Mouse (Mus musculus) limb, embryonic 13.5 days (tissue): ENCODE results near the gene Cacng8. TPM values are rescaled to one million over a fixed set of nuclear protein-coding genes. Genes with fewer than 3 reads are reported as not detected.

Source experiments
- ATAC-seq: fragments of 200-750 bp; cut with Nextera tagmentation; 2 replicates; pipeline ENCODE4 v1.8.0; 2017; ENCODE audit warnings: low read depth, moderate number of reproducible peaks, moderate TSS enrichment; ENCODE audit not compliant: low FRiP score
- H3K27ac ChIP-seq: fragments of 300-500 bp; sonication (generic); 2 replicates; pipeline ENCODE4 v1.5.1; 2015; ENCODE audit warnings: inconsistent platforms, mild to moderate bottlenecking, moderate library complexity
- H3K27me3 ChIP-seq: fragments of 300-500 bp; sonication (generic); 2 replicates; pipeline ENCODE4 v1.6.1; 2015; ENCODE audit warnings: mild to moderate bottlenecking, inconsistent platforms
- H3K36me3 ChIP-seq: fragments of 300-500 bp; sonication (generic); 2 replicates; pipeline ENCODE4 v1.6.1; 2015; ENCODE audit warnings: inconsistent platforms, mild to moderate bottlenecking, moderate library complexity
- H3K4me1 ChIP-seq: fragments of 300-500 bp; sonication (generic); 2 replicates; pipeline ENCODE4 v1.6.1; 2015; ENCODE audit warnings: inconsistent platforms
- H3K4me2 ChIP-seq: fragments of 300-500 bp; sonication (generic); replicated peaks from 2 replicates; pipeline ENCODE4 v1.6.1; 2015; ENCODE audit warnings: inconsistent platforms, mild to moderate bottlenecking, moderate library complexity
- H3K4me3 ChIP-seq: fragments of 300-500 bp; sonication (generic); 2 replicates; pipeline ENCODE4 v1.5.1; 2015; ENCODE audit warnings: moderate library complexity, mild to moderate bottlenecking, inconsistent platforms
- H3K9ac ChIP-seq: fragments of 300-500 bp; sonication (generic); 2 replicates; pipeline ENCODE4 v1.6.1; 2015; ENCODE audit warnings: mild to moderate bottlenecking, inconsistent platforms
- H3K9me3 ChIP-seq: fragments of 300-500 bp; sonication (generic); 2 replicates; pipeline ENCODE4 v1.6.1; 2016; ENCODE audit warnings: inconsistent platforms
- WGBS: fragments of 180-500 bp; shearing (Covaris S2); methylation state at CpG from one replicate; pipeline ENCODE4 v1.1.7; 2015; 5-methylcytosine and 5-hydroxymethylcytosine counted together
- polyA plus RNA-seq: library from polyadenylated mRNA; unstranded; fragments of >200 nt; fragmentation: Nextera tagmentation; extraction: Ambion mirVana; gene quantifications from 2 replicates; pipeline ENCODE4 v1.2.1, GENCODE M21; 2015

The Cacng8 gene
- polyA plus RNA-seq, 1 experiment from 2014 or later = 6.8 TPM

GRCm38 (mm10) chr7:3367569-3367968, 22.9 kb upstream of the Cacng8 start:
- Histone ChIP-seq H3K27me3 (peaks cover 28% of the 10 kb centered on the region), H3K9me3 (no peaks in the 10 kb centered on the region), H3K4me3 (0 out of 2 replicates have a peak overlapping the region, but pooled peaks have one; percentile 12), H3K36me3 (peaks cover 32% of the 10 kb centered on the region), H3K9ac (peak overlapping the region; percentile 19; the same call in 1 of the 2 replicates), H3K27ac (no peak overlapping the region), H3K4me1 (peaks cover 9% of the 10 kb centered on the region), H3K4me2 (peak overlapping the region; percentile 53)
- ATAC-seq = no peak
- WGBS = 11% methylated on average over 10 of the region's 11 CpGs

GRCm38 (mm10) chr7:3368311-3368710, 22.2 kb upstream of the Cacng8 start:
- Histone ChIP-seq H3K27ac (no peak overlapping the region), H3K27me3 (peaks cover 28% of the 10 kb centered on the region), H3K4me3 (no peak overlapping the region), H3K9me3 (no peaks in the 10 kb centered on the region), H3K36me3 (peaks cover 32% of the 10 kb centered on the region), H3K4me1 (peaks cover 9% of the 10 kb centered on the region), H3K9ac (no peak overlapping the region), H3K4me2 (peak overlapping the region; percentile 53; the same call in 1 of the 2 replicates)
- ATAC-seq = no peak
- 25% methylated on average over 12 of the region's 12 CpGs for WGBS

GRCm38 (mm10) chr7:3369189-3369588, 21.3 kb upstream of the Cacng8 start:
- H3K9ac ChIP-seq = no peak overlapping the region
- H3K27ac ChIP-seq = no peak overlapping the region
- 78% methylated on average over 6 of the region's 6 CpGs for WGBS
- no peaks in the 10 kb centered on the region for H3K9me3 ChIP-seq
- no peak overlapping the region for H3K4me3 ChIP-seq
- peaks cover 28% of the 10 kb centered on the region for H3K27me3 ChIP-seq
- H3K4me1 ChIP-seq = peaks cover 9% of the 10 kb centered on the region
- H3K36me3 ChIP-seq = peaks cover 30% of the 10 kb centered on the region
- no peak overlapping the region for H3K4me2 ChIP-seq
- no peak for ATAC-seq

- Histone ChIP-seq H3K36me3 (peaks cover 17% of the 10 kb centered on the region), H3K27ac (no peak overlapping the region), H3K9me3 (no peaks in the 10 kb centered on the region), H3K9ac (no peak overlapping the region), H3K27me3 (peaks cover 23% of the 10 kb centered on the region), H3K4me3 (no peak overlapping the region), H3K4me1 (peaks cover 9% of the 10 kb centered on the region), H3K4me2 (no peak overlapping the region)
- no peak for ATAC-seq
- 63% methylated on average over 4 of the region's 4 CpGs for WGBS
Measured at GRCm38 (mm10) chr7:3370407-3370806, 20.1 kb upstream of the Cacng8 start.

- no peak for ATAC-seq
- no peak overlapping the region for H3K27ac ChIP-seq
- H3K27me3 ChIP-seq = peaks cover 3% of the 10 kb centered on the region; the same call in 1 of the 2 replicates
- H3K4me3 ChIP-seq = no peak overlapping the region
- no peak overlapping the region for H3K4me2 ChIP-seq
- no peaks in the 10 kb centered on the region; the same call in 1 of the 2 replicates for H3K36me3 ChIP-seq
- H3K4me1 ChIP-seq = peaks cover 4% of the 10 kb centered on the region
- no peak overlapping the region for H3K9ac ChIP-seq
- 71% methylated on average over 2 of the region's 2 CpGs for whole genome bisulfite sequencing
- no peaks in the 10 kb centered on the region for H3K9me3 ChIP-seq
Measured at GRCm38 (mm10) chr7:3372376-3372775, 18.1 kb upstream of the Cacng8 start.

- H3K9me3 ChIP-seq = no peaks in the 10 kb centered on the region
- H3K4me3 ChIP-seq = no peak overlapping the region
- WGBS = 82% methylated on average over 8 of the region's 8 CpGs
- no peak overlapping the region for H3K4me2 ChIP-seq
- no peak overlapping the region for H3K9ac ChIP-seq
- H3K36me3 ChIP-seq = no peaks in the 10 kb centered on the region
- no peak overlapping the region for H3K27ac ChIP-seq
- no peaks in the 10 kb centered on the region for H3K4me1 ChIP-seq
- ATAC-seq = no peak
- no peaks in the 10 kb centered on the region for H3K27me3 ChIP-seq
Measured at GRCm38 (mm10) chr7:3373754-3374153, 16.7 kb upstream of the Cacng8 start.

- Histone ChIP-seq H3K4me1 (no peaks in the 10 kb centered on the region), H3K4me3 (no peak overlapping the region), H3K9ac (no peak overlapping the region), H3K36me3 (no peaks in the 10 kb centered on the region), H3K9me3 (no peaks in the 10 kb centered on the region), H3K4me2 (no peak overlapping the region), H3K27ac (no peak overlapping the region), H3K27me3 (no peaks in the 10 kb centered on the region)
- 56% methylated on average over 4 of the region's 4 CpGs for WGBS
- no peak for ATAC-seq
Measured at GRCm38 (mm10) chr7:3376831-3377230, 13.7 kb upstream of the Cacng8 start.

GRCm38 (mm10) chr7:3382123-3382522, 8.4 kb upstream of the Cacng8 start:
- 87% methylated on average over 9 of the region's 9 CpGs for WGBS
- H3K4me2 ChIP-seq = no peak overlapping the region
- no peak overlapping the region for H3K9ac ChIP-seq
- H3K27ac ChIP-seq = no peak overlapping the region
- no peaks in the 10 kb centered on the region for H3K9me3 ChIP-seq
- no peaks in the 10 kb centered on the region for H3K27me3 ChIP-seq
- H3K4me3 ChIP-seq = no peak overlapping the region
- no peak for ATAC-seq
- no peaks in the 10 kb centered on the region for H3K36me3 ChIP-seq
- H3K4me1 ChIP-seq = no peaks in the 10 kb centered on the region; the same call in 1 of the 2 replicates

- H3K4me1 ChIP-seq = peaks cover 18% of the 10 kb centered on the region
- H3K4me3 ChIP-seq = no peak overlapping the region
- no peak overlapping the region for H3K9ac ChIP-seq
- H3K36me3 ChIP-seq = no peaks in the 10 kb centered on the region
- H3K27me3 ChIP-seq = no peaks in the 10 kb centered on the region
- ATAC-seq = no peak
- 86% methylated on average over 5 of the region's 5 CpGs for WGBS
- no peaks in the 10 kb centered on the region for H3K9me3 ChIP-seq
- no peak overlapping the region for H3K27ac ChIP-seq
- no peak overlapping the region for H3K4me2 ChIP-seq
Measured at GRCm38 (mm10) chr7:3384807-3385319, 5.6 kb upstream of the Cacng8 start.

GRCm38 (mm10) chr7:3386036-3386730, 4.3 kb upstream of the Cacng8 start:
- H3K27me3 ChIP-seq = no peaks in the 10 kb centered on the region
- no peak overlapping the region for H3K9ac ChIP-seq
- H3K4me2 ChIP-seq = no peak overlapping the region
- H3K9me3 ChIP-seq = no peaks in the 10 kb centered on the region
- H3K4me1 ChIP-seq = peaks cover 20% of the 10 kb centered on the region
- no peak for ATAC-seq
- H3K4me3 ChIP-seq = no peak overlapping the region
- H3K27ac ChIP-seq = no peak overlapping the region
- 70% methylated on average over 6 of the region's 6 CpGs for WGBS
- no peaks in the 10 kb centered on the region for H3K36me3 ChIP-seq

GRCm38 (mm10) chr7:3387761-3388160, 2.7 kb upstream of the Cacng8 start:
- WGBS = 91% methylated on average over 18 of the region's 18 CpGs
- no peak for ATAC-seq
- no peak overlapping the region; the same call in 1 of the 2 replicates for H3K9ac ChIP-seq
- no peak overlapping the region for H3K4me3 ChIP-seq
- no peak overlapping the region; the same call in 1 of the 2 replicates for H3K4me2 ChIP-seq
- H3K27ac ChIP-seq = no peak overlapping the region
- H3K4me1 ChIP-seq = peaks cover 36% of the 10 kb centered on the region
- H3K9me3 ChIP-seq = no peaks in the 10 kb centered on the region
- H3K27me3 ChIP-seq = no peaks in the 10 kb centered on the region
- no peaks in the 10 kb centered on the region for H3K36me3 ChIP-seq

- H3K9me3 ChIP-seq = no peaks in the 10 kb centered on the region
- peak overlapping the region; percentile 73 for H3K4me2 ChIP-seq
- no peak for ATAC-seq
- peaks cover 39% of the 10 kb centered on the region for H3K4me1 ChIP-seq
- no peaks in the 10 kb centered on the region for H3K27me3 ChIP-seq
- 45% methylated on average over 6 of the region's 6 CpGs for WGBS
- H3K9ac ChIP-seq = no peak overlapping the region
- peak overlapping the region; percentile 44 for H3K4me3 ChIP-seq
- no peak overlapping the region for H3K27ac ChIP-seq
- H3K36me3 ChIP-seq = no peaks in the 10 kb centered on the region
Measured at GRCm38 (mm10) chr7:3388885-3389284, 1.6 kb upstream of the Cacng8 start.
